Mouse (Mus musculus) kidney, embryonic 16.5 days (tissue): ENCODE measurements around the gene Ube2m. TPM values are rescaled to one million over a fixed set of nuclear protein-coding genes. Genes with fewer than 3 reads are reported as not detected.

Experiments
- ATAC-seq: fragments of 200-750 bp; cut with Nextera tagmentation; 2 replicates; pipeline ENCODE4 v1.8.0; 2017; ENCODE audit warnings: moderate TSS enrichment; ENCODE audit not compliant: low FRiP score, low TSS enrichment
- H3K27ac ChIP-seq: fragments of 300-500 bp; sonication (generic); 2 replicates; pipeline ENCODE4 v1.5.1; 2014; ENCODE audit warnings: low read length
- H3K27me3 ChIP-seq: fragments of 300-500 bp; sonication (generic); 2 replicates; pipeline ENCODE4 v1.6.1; 2014; ENCODE audit warnings: low read length, control low read depth, mixed read lengths; ENCODE audit not compliant: insufficient read depth
- H3K36me3 ChIP-seq: fragments of 300-500 bp; sonication (generic); 2 replicates; pipeline ENCODE4 v1.6.1; 2014; ENCODE audit warnings: low read length, control low read depth, mixed read lengths; ENCODE audit not compliant: insufficient read depth
- H3K4me1 ChIP-seq: fragments of 300-500 bp; sonication (generic); 2 replicates; pipeline ENCODE4 v1.6.1; 2014; ENCODE audit warnings: low read length, control low read depth, mixed read lengths; ENCODE audit not compliant: insufficient read depth
- H3K4me2 ChIP-seq: fragments of 300-500 bp; sonication (generic); replicated peaks from 2 replicates; pipeline ENCODE4 v1.6.1; 2014; ENCODE audit warnings: low read depth, low read length
- H3K4me3 ChIP-seq: fragments of 300-500 bp; sonication (generic); 2 replicates; pipeline ENCODE4 v1.5.1; 2014; ENCODE audit warnings: mild to moderate bottlenecking, low read length
- H3K9ac ChIP-seq: fragments of 300-500 bp; sonication (generic); replicated peaks from 2 replicates; pipeline ENCODE4 v1.6.1; 2014; ENCODE audit warnings: low read length
- H3K9me3 ChIP-seq: fragments of 300-500 bp; sonication (generic); 2 replicates; pipeline ENCODE4 v1.6.1; 2016; ENCODE audit warnings: low read length, control low read depth
- WGBS: fragments of 180-500 bp; shearing (Covaris S2); extraction: QIAGEN DNeasy Blood & Tissue Kit; methylation state at CpG from one replicate; pipeline ENCODE4 v1.1.7; 2014; 5-methylcytosine and 5-hydroxymethylcytosine counted together
- polyA plus RNA-seq: library from polyadenylated mRNA; unstranded; fragments of >200 nt; fragmentation: Nextera tagmentation; extraction: Ambion mirVana; gene quantifications from 2 replicates; pipeline ENCODE4 v1.2.1, GENCODE M21; 2015

The Ube2m gene
- polyA plus RNA-seq, 1 experiment from 2014 or later: 54.9 TPM

DNA sequence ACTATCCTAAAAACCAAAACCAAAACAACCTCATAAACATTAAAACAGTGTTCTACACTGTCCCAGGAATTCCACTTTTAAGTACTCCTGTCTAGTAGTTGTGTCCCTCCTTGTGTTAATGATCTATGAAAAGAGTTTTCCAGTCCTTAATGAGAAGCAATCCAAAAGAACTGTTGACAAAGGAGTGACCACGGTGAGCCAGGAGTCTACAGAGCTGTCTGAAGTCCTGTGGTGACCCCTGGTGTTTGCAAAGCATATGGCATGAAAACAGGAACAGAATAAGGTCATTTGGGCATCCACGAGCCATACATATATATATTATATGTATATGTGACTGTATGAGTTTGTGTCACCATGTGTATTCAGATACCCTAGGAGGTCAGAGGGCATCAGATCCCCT lies 8.0 kb upstream of the Ube2m start:
- H3K4me3 ChIP-seq: no peak overlapping the region
- peaks cover 11% of the 10 kb centered on the region; the same call in 1 of the 2 replicates for H3K4me1 ChIP-seq
- H3K36me3 ChIP-seq: no peaks in the 10 kb centered on the region
- no peak overlapping the region for H3K9ac ChIP-seq
- ATAC-seq: peak; percentile 44
- H3K27ac ChIP-seq: no peak overlapping the region
- H3K4me2 ChIP-seq: no peak overlapping the region
- peaks cover 29% of the 10 kb centered on the region for H3K27me3 ChIP-seq
- no peaks in the 10 kb centered on the region for H3K9me3 ChIP-seq
- WGBS: 1% methylated on average over 2 of the region's 2 CpGs

DNA sequence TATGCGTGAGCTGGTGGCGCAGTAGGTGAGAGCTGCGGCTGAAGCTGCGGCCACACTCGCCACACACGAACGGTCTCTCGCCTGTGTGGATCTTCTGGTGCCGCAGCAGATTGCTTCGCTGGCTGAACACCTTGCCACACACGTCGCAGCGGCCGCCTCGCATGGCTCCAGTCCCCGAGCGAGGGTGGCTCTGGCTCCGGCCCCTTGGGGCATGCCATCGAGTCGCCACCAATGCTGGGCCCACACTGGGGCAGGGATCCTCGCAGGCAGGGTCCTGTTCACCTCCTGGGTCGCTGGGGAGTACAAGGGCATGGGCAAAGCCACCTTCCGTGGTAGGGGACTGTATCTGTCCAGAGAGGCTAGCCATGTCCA lies 6.2 kb upstream of the Ube2m start:
- peak overlapping the region; percentile 47 for H3K4me3 ChIP-seq

DNA sequence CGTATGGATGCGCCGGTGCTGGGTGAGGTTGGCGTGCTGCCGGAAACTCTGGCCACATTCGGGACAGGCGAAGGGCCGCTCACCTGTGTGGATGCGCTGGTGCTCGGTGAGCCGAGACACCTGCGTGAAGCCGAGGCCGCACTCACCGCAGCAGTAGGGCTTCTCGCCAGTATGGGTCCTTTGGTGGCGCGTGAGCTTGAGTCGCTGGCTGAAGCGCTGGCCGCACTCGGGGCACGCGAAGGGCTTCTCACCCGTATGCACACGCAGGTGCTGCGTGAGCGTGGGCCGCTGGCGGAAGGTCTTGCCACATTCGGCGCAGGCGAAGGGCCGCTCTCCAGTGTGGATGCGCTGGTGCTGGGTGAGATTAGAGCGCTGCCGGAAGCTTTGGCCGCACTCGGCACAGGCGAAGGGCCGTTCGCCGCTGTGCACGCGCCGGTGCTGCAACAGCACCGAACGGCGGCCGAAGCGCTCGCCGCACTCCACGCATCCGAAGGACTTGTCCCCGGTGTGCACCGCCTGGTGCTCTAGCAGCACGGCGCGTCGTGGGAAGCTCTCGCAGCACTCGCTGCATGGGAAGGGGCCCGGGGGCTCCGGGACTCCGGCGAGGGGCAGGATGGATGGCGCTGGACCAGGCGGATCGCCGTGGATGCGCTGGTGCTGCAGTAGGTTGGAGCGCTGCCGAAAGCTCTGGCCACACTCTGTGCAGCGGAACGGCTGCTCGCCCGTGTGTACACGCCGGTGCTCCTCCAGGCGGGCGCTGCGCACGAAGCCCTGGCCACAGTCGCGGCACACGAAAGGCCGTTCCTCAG lies 5.6 kb upstream of the Ube2m start:
- Histone ChIP-seq H3K9me3 (no peaks in the 10 kb centered on the region), H3K4me2 (peak overlapping the region; percentile 75), H3K27me3 (peaks cover 29% of the 10 kb centered on the region), H3K9ac (peak overlapping the region; percentile 58), H3K4me1 (peaks cover 19% of the 10 kb centered on the region), H3K4me3 (peak overlapping the region; percentile 47), H3K27ac (no peak overlapping the region), H3K36me3 (no peaks in the 10 kb centered on the region)
- WGBS: 4% methylated on average over 87 of the region's 88 CpGs
- ATAC-seq: peak; percentile 52

More for the DNA sequence above, 6.2 kb upstream of the Ube2m start:
- 3% methylated on average over 23 of the region's 23 CpGs for WGBS
- H3K9ac ChIP-seq: peak overlapping the region; percentile 58
- no peak overlapping the region for H3K27ac ChIP-seq
- no peaks in the 10 kb centered on the region for H3K9me3 ChIP-seq
- peaks cover 29% of the 10 kb centered on the region for H3K27me3 ChIP-seq
- H3K4me1 ChIP-seq: peaks cover 13% of the 10 kb centered on the region
- peak; percentile 22 for ATAC-seq
- peak overlapping the region; percentile 75 for H3K4me2 ChIP-seq
- no peaks in the 10 kb centered on the region for H3K36me3 ChIP-seq

DNA sequence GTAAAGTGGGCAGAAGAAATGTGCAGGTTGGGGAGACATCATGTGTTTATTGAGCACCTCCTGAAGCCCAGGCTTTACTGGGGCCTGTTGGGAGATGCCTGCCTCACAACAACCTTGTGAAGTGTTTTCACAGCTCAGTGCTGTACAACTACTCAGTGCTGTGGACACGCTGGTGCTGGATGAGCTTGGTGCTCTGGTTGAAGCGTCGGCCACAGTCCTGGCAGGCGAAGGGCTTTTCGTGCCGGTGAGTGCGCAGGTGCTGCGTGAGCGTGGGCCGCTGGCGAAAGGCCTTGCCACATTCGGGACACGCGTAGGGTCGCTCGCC lies 5.0 kb upstream of the Ube2m start:
- Histone ChIP-seq H3K27ac (no peak overlapping the region), H3K27me3 (peaks cover 29% of the 10 kb centered on the region), H3K4me3 (peak overlapping the region; percentile 47), H3K4me1 (peaks cover 20% of the 10 kb centered on the region), H3K9ac (peak overlapping the region; percentile 58; the same call in 1 of the 2 replicates), H3K36me3 (no peaks in the 10 kb centered on the region), H3K4me2 (peak overlapping the region; percentile 75), H3K9me3 (no peaks in the 10 kb centered on the region)
- no peak for ATAC-seq
- WGBS: 44% methylated on average over 16 of the region's 16 CpGs

DNA sequence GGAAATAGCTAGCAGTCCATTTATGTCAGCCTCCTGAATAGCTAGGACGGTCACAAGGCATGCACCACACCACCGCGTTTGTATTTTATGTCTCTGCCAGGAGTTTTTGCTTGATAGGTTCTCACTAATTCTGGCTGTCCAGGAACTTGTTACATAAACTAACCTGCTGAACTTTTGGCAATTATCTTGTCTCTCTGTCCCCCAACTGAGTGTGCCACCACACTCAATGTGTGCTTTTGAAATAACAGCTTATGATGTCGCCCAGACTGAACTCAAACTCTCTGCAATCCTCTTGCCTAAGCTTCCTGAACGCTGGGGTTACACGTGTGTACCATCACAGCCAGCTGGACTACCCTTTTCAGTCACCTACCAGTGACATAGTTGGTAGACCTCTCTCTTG lies 4.4 kb upstream of the Ube2m start:
- Histone ChIP-seq H3K9ac (no peak overlapping the region), H3K36me3 (no peaks in the 10 kb centered on the region), H3K4me1 (peaks cover 20% of the 10 kb centered on the region), H3K27ac (no peak overlapping the region), H3K4me2 (no peak overlapping the region), H3K27me3 (peaks cover 29% of the 10 kb centered on the region), H3K9me3 (no peaks in the 10 kb centered on the region), H3K4me3 (no peak overlapping the region)
- WGBS: 75% methylated on average over 6 of the region's 6 CpGs
- ATAC-seq: no peak

DNA sequence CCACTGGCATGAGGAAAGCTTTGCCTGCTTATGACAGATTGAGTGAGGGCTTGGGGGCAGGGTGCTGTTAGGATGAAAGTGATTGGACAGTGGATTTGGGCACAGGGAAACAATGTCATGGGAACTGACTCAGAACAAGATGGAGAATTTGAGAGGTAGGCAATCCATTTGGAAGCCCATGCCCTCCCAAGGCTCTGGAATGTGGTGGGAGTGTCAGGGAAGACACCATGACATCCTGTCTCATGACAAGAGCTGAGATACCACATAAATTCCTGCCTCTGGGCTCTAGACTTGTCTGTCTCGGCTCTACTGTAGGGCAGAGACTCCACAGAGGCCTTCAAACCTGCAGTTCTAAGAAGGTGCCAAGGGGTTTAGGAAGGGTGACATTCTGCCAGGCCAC lies 3.2 kb upstream of the Ube2m start:
- Histone ChIP-seq H3K27ac (no peak overlapping the region), H3K9ac (no peak overlapping the region), H3K27me3 (peaks cover 29% of the 10 kb centered on the region), H3K9me3 (no peaks in the 10 kb centered on the region), H3K4me1 (peaks cover 27% of the 10 kb centered on the region), H3K36me3 (no peaks in the 10 kb centered on the region), H3K4me2 (no peak overlapping the region), H3K4me3 (no peak overlapping the region)
- WGBS: 33% methylated on average over 1 of the region's 1 CpGs
- ATAC-seq: no peak

DNA sequence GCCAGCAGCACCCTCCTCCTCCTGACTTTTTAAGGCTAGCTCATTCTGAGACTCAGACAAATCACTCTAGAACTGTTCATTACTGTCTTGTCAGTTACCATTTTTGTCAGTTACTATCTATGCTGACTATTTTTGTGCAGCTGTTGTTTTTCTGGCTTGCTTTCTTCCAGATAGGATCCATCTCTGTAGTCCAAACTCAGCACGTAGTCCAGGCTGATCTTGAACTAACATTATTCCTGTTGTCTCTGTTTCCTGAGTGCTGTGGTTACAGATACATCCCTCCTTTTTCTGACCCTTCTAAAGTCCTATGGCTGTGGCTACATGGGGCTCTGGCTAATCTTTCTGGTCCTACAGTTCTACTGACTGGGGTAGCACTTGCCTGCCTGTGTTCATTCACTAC lies 1.1 kb upstream of the Ube2m start:
- H3K4me3 ChIP-seq: peak overlapping the region; percentile 85
- ATAC-seq: no peak
- peaks cover 36% of the 10 kb centered on the region for H3K4me1 ChIP-seq
- peaks cover 18% of the 10 kb centered on the region for H3K27me3 ChIP-seq
- peak overlapping the region; percentile 100 for H3K27ac ChIP-seq
- H3K36me3 ChIP-seq: peaks cover 13% of the 10 kb centered on the region
- no peaks in the 10 kb centered on the region for H3K9me3 ChIP-seq
- H3K4me2 ChIP-seq: peak overlapping the region; percentile 74
- H3K9ac ChIP-seq: peak overlapping the region; percentile 99
- 77% methylated on average over 1 of the region's 1 CpGs for WGBS

DNA sequence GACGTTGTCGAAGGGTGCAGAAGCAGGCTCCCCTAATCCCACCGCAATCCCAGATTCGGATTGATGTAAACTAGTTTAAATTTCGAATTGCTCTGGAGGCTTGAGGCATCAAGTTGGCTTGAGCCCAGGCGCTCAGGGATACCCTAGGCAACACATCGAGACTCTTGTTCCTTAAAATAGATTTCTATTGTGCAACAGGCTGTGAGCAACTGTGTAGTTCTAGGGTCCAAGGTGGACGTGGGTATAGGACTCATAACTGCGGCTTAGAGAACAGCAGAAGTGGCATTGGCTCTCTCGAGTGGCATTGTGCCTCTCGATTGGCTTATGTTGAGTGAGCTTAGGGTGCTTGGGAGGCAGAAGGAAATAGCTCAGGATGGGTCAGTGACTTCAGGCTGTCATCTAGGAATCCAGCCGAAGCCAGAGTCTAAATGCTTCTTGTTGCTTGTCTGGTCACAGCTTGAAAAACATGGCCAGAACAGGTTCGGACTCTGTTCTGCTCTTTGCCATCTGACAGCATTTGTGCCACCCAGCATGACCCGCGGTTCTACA lies 620 bp upstream of the Ube2m start:
- Histone ChIP-seq H3K4me3 (peak overlapping the region; percentile 85), H3K4me2 (peak overlapping the region; percentile 74), H3K27me3 (peaks cover 13% of the 10 kb centered on the region), H3K27ac (peak overlapping the region; percentile 100), H3K9me3 (no peaks in the 10 kb centered on the region), H3K9ac (peak overlapping the region; percentile 99), H3K4me1 (peaks cover 38% of the 10 kb centered on the region), H3K36me3 (peaks cover 13% of the 10 kb centered on the region)
- WGBS: 16% methylated on average over 15 of the region's 15 CpGs
- ATAC-seq: no peak

DNA sequence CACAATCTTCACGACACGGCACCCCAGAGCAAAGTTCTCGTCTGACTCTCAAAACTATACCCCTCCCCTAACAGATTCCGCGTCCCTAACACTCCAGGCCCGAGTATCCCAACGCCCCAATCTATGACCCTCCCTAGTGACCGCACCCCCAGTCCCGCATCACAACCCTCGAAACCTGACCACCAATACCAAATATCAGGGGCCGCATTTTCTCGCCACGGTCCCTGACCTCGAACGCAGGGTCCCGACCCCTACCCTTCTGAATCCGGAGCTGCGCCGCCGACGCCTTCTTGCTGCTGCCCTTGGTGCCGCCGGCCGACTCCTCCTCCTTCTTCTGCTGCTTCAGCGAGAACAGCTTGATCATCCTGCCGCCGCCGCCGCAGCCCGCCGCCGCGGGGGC lies 709 bp downstream of the Ube2m start:
- peak overlapping the region; percentile 100 for H3K27ac ChIP-seq
- ATAC-seq: no peak; the same call in 1 of the 2 replicates
- H3K36me3 ChIP-seq: peaks cover 18% of the 10 kb centered on the region
- peaks cover 40% of the 10 kb centered on the region for H3K4me1 ChIP-seq
- peak overlapping the region; percentile 85 for H3K4me3 ChIP-seq
- H3K9me3 ChIP-seq: no peaks in the 10 kb centered on the region
- WGBS: 0% methylated on average over 30 of the region's 33 CpGs
- H3K27me3 ChIP-seq: peaks cover 1% of the 10 kb centered on the region
- H3K9ac ChIP-seq: peak overlapping the region; percentile 99
- H3K4me2 ChIP-seq: peak overlapping the region; percentile 74

DNA sequence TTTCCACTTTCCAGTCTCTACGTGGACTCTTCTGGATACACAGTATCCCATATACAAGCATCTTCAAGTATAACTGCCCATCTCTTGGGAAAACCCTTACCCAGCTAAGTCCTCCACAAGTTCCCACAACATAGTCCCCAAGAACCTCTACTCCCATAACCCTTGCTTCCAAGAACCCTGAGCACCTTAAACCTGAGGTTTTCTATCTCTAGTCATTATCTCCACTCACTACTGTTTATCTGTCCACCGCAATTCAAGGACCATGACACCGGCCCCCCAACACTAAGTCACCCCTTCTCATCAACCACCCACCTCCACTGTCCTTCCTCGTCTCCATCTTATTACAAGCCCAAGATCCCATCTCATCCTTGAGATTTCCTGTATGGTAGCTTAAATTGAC lies 1.3 kb downstream of the Ube2m start:
- whole genome bisulfite sequencing: 36% methylated on average over 4 of the region's 4 CpGs
- peaks cover 23% of the 10 kb centered on the region for H3K36me3 ChIP-seq
- peak overlapping the region; percentile 99 for H3K9ac ChIP-seq
- no peak for ATAC-seq
- H3K4me1 ChIP-seq: peaks cover 40% of the 10 kb centered on the region
- no peaks in the 10 kb centered on the region for H3K27me3 ChIP-seq
- H3K4me3 ChIP-seq: peak overlapping the region; percentile 85
- H3K27ac ChIP-seq: peak overlapping the region; percentile 26; the same call in 1 of the 2 replicates
- H3K9me3 ChIP-seq: no peaks in the 10 kb centered on the region
- H3K4me2 ChIP-seq: peak overlapping the region; percentile 74
